Mouse (Mus musculus) stomach, postnatal 0 days (tissue): ENCODE data around the gene Zfp91. TPM values are rescaled to one million over a fixed set of nuclear protein-coding genes. Genes with fewer than 3 reads are reported as not detected.
A peak's percentile ranks its signal among the peaks of the same experiment; 100 is the strongest.

ENCODE experiments used
- ATAC-seq: fragments of 200-750 bp; cut with Nextera tagmentation; 2 replicates; pipeline ENCODE4 v1.8.0; 2017; ENCODE audit not compliant: low FRiP score, low TSS enrichment
- DNase-seq: peaks from one replicate; pipeline ENCODE4 v3.0.0-alpha.2; 2016; ENCODE audit warnings: low spot score
- H3K27ac ChIP-seq: fragments of 300-500 bp; sonication (generic); replicated peaks from 2 replicates; pipeline ENCODE4 v1.5.1; 2014; ENCODE audit warnings: mild to moderate bottlenecking, control low read depth
- H3K27me3 ChIP-seq: fragments of 300-500 bp; sonication (generic); 2 replicates; pipeline ENCODE4 v1.6.1; 2014; ENCODE audit warnings: low read length; ENCODE audit not compliant: control insufficient read depth, insufficient read depth
- H3K36me3 ChIP-seq: fragments of 300-500 bp; sonication (generic); 2 replicates; pipeline ENCODE4 v1.6.1; 2014; ENCODE audit warnings: low read length, mixed read lengths; ENCODE audit not compliant: control insufficient read depth, insufficient read depth
- H3K4me1 ChIP-seq: fragments of 300-500 bp; sonication (generic); replicated peaks from 2 replicates; pipeline ENCODE4 v1.6.1; 2014; ENCODE audit warnings: antibody characterized with exemption; ENCODE audit not compliant: control insufficient read depth, insufficient read depth
- H3K4me2 ChIP-seq: fragments of 300-500 bp; sonication (generic); replicated peaks from 2 replicates; pipeline ENCODE4 v1.6.1; 2014; ENCODE audit warnings: low read depth, mild to moderate bottlenecking, control low read depth, moderate library complexity
- H3K4me3 ChIP-seq: fragments of 300-500 bp; sonication (generic); 2 replicates; pipeline ENCODE4 v1.5.1; 2014; ENCODE audit warnings: low read depth, low read length, control low read depth
- H3K9ac ChIP-seq: fragments of 300-500 bp; sonication (generic); 2 replicates; pipeline ENCODE4 v1.6.1; 2014; ENCODE audit warnings: mild to moderate bottlenecking, low read length, control low read depth, mixed read lengths
- H3K9me3 ChIP-seq: fragments of 300-500 bp; sonication (generic); 2 replicates; pipeline ENCODE4 v1.6.1; 2016; ENCODE audit warnings: low read length; ENCODE audit not compliant: control insufficient read depth
- CTCF ChIP-seq: IDR thresholded peaks from 2 replicates; pipeline ENCODE4 v1.5.1; 2016; ENCODE audit warnings: antibody characterized with exemption, low read depth, mild to moderate bottlenecking, moderate library complexity
- EP300 ChIP-seq: optimal IDR thresholded peaks from 2 replicates; pipeline ENCODE3; 2016; ENCODE audit warnings: antibody characterized with exemption
- WGBS: fragments of 180-500 bp; shearing (Covaris S2); extraction: QIAGEN DNeasy Blood & Tissue Kit; methylation state at CpG from one replicate; pipeline ENCODE4 v1.1.7; 2014; 5-methylcytosine and 5-hydroxymethylcytosine counted together
- polyA plus RNA-seq: library from polyadenylated mRNA; unstranded; fragments of >200 nt; fragmentation: Nextera tagmentation; extraction: Ambion mirVana; gene quantifications from 2 replicates; pipeline ENCODE4 v1.2.1, GENCODE M21; 2015

The Zfp91 gene
- polyA plus RNA-seq, 1 experiment from 2014 or later: 8.9 TPM

- no peak overlapping the region for H3K4me3 ChIP-seq
- 68% methylated on average over 4 of the region's 4 CpGs for WGBS
- no peaks in the 10 kb centered on the region for H3K36me3 ChIP-seq
- ATAC-seq (no peak), DNase-seq (no peak)
- no peak overlapping the region for H3K27ac ChIP-seq
- H3K9ac ChIP-seq: no peak overlapping the region
- no peak overlapping the region for H3K4me2 ChIP-seq
- TF ChIP-seq CTCF (no peak), EP300 (no peak)
- no peaks in the 10 kb centered on the region for H3K9me3 ChIP-seq
- no peaks in the 10 kb centered on the region for H3K27me3 ChIP-seq
- H3K4me1 ChIP-seq: no peaks in the 10 kb centered on the region
Observed at GRCm38 (mm10) chr19:12787721-12788120, 8.2 kb downstream of the Zfp91 start.

- Histone ChIP-seq H3K4me3 (no peak overlapping the region), H3K4me2 (no peak overlapping the region), H3K27ac (no peak overlapping the region), H3K27me3 (no peaks in the 10 kb centered on the region), H3K4me1 (no peaks in the 10 kb centered on the region), H3K9ac (no peak overlapping the region), H3K36me3 (no peaks in the 10 kb centered on the region), H3K9me3 (no peaks in the 10 kb centered on the region)
- no peak for TF ChIP-seq CTCF
- WGBS: 74% methylated on average over 2 of the region's 2 CpGs
- ATAC-seq: no peak
- DNase-seq: no peak
Observed at GRCm38 (mm10) chr19:12786803-12787395, 9.0 kb downstream of the Zfp91 start.

GRCm38 (mm10) chr19:12780437-12780836 lies 15.5 kb downstream of the Zfp91 start:
- H3K4me1 ChIP-seq: no peaks in the 10 kb centered on the region
- no peak overlapping the region for H3K9ac ChIP-seq
- H3K4me3 ChIP-seq: no peak overlapping the region
- DNase-seq: no peak
- no peaks in the 10 kb centered on the region for H3K9me3 ChIP-seq
- H3K27me3 ChIP-seq: no peaks in the 10 kb centered on the region
- no peak overlapping the region for H3K4me2 ChIP-seq
- TF ChIP-seq CTCF (no peak), EP300 (no peak)
- H3K36me3 ChIP-seq: no peaks in the 10 kb centered on the region
- no peak for ATAC-seq
- no peak overlapping the region for H3K27ac ChIP-seq

GRCm38 (mm10) chr19:12770888-12771287 lies 25.0 kb downstream of the Zfp91 start:
- no peaks in the 10 kb centered on the region for H3K27me3 ChIP-seq
- ATAC-seq (peak; percentile 76), DNase-seq (no peak)
- H3K36me3 ChIP-seq: peaks cover 15% of the 10 kb centered on the region
- WGBS: 31% methylated on average over 5 of the region's 5 CpGs
- no peak overlapping the region for H3K4me2 ChIP-seq
- no peaks in the 10 kb centered on the region for H3K9me3 ChIP-seq
- no peak overlapping the region for H3K9ac ChIP-seq
- H3K27ac ChIP-seq: no peak overlapping the region
- H3K4me1 ChIP-seq: no peaks in the 10 kb centered on the region
- TF ChIP-seq EP300: no peak
- H3K4me3 ChIP-seq: no peak overlapping the region

GRCm38 (mm10) chr19:12765308-12765707 lies 30.6 kb downstream of the Zfp91 start, which contains the start of gene Cntf:
Gene Cntf (minus strand): TSS chr19:12765632.
- no peak within 1 kb of the TSS for H3K4me3 ChIP-seq
- TF ChIP-seq CTCF (no peak), EP300 (no peak)
- H3K36me3 ChIP-seq: peaks cover 17% of the 10 kb centered on the region
- no peak within 1 kb of the TSS for H3K9ac ChIP-seq
- no peak within 1 kb of the TSS for H3K27ac ChIP-seq
- DNase-seq (no peak), ATAC-seq (no peak)
- 64% methylated on average over 7 of the region's 7 CpGs for WGBS
- no peaks in the 10 kb centered on the region for H3K4me1 ChIP-seq
- no peaks in the 10 kb centered on the region for H3K27me3 ChIP-seq
- no peak within 1 kb of the TSS for H3K4me2 ChIP-seq
- H3K9me3 ChIP-seq: no peaks in the 10 kb centered on the region

- no peak for DNase-seq
- no peak overlapping the region for H3K4me2 ChIP-seq
- TF ChIP-seq CTCF (peak; percentile 56), EP300 (no peak)
- H3K9me3 ChIP-seq: no peaks in the 10 kb centered on the region
- peaks cover 5% of the 10 kb centered on the region; the same call in 1 of the 2 replicates for H3K36me3 ChIP-seq
- no peak overlapping the region for H3K27ac ChIP-seq
- ATAC-seq: no peak
- no peak overlapping the region for H3K9ac ChIP-seq
- no peaks in the 10 kb centered on the region for H3K4me1 ChIP-seq
- no peaks in the 10 kb centered on the region for H3K27me3 ChIP-seq
- no peak overlapping the region for H3K4me3 ChIP-seq
- 64% methylated on average over 2 of the region's 2 CpGs for WGBS
Observed at GRCm38 (mm10) chr19:12762212-12763130, 33.5 kb downstream of the Zfp91 start.
